Mouse (Mus musculus) midbrain, embryonic 12.5 days (tissue): ENCODE measurements around the gene Bcdin3d. TPM values are rescaled to one million over a fixed set of nuclear protein-coding genes. Genes with fewer than 3 reads are reported as not detected.

ENCODE experiments used
- ATAC-seq: fragments of 200-750 bp; cut with Nextera tagmentation; 2 replicates; pipeline ENCODE4 v1.8.0; 2017; ENCODE audit warnings: low read depth, moderate TSS enrichment, moderate library complexity; ENCODE audit not compliant: low FRiP score
- H3K27ac ChIP-seq: fragments of 300-500 bp; sonication (generic); replicated peaks from 2 replicates; pipeline ENCODE4 v1.5.1; 2016; ENCODE audit warnings: mild to moderate bottlenecking
- H3K27me3 ChIP-seq: fragments of 300-500 bp; sonication (generic); 2 replicates; pipeline ENCODE4 v1.6.1; 2016; ENCODE audit warnings: mild to moderate bottlenecking
- H3K36me3 ChIP-seq: fragments of 300-500 bp; sonication (generic); 2 replicates; pipeline ENCODE4 v1.6.1; 2016
- H3K4me1 ChIP-seq: fragments of 300-500 bp; sonication (generic); 2 replicates; pipeline ENCODE4 v1.6.1; 2016
- H3K4me2 ChIP-seq: fragments of 300-500 bp; sonication (generic); replicated peaks from 2 replicates; pipeline ENCODE4 v1.6.1; 2016; ENCODE audit warnings: mild to moderate bottlenecking, moderate library complexity
- H3K4me3 ChIP-seq: fragments of 300-500 bp; sonication (generic); 2 replicates; pipeline ENCODE4 v1.5.1; 2016; ENCODE audit warnings: mild to moderate bottlenecking
- H3K9ac ChIP-seq: fragments of 300-500 bp; sonication (generic); replicated peaks from 2 replicates; pipeline ENCODE4 v1.6.1; 2016; ENCODE audit warnings: mild to moderate bottlenecking, moderate library complexity
- H3K9me3 ChIP-seq: fragments of 300-500 bp; sonication (generic); 2 replicates; pipeline ENCODE4 v1.6.1; 2016; ENCODE audit warnings: mild to moderate bottlenecking
- WGBS: fragments of 180-500 bp; shearing (Covaris S2); methylation state at CpG from one replicate; pipeline ENCODE4 v1.1.7; 2016; 5-methylcytosine and 5-hydroxymethylcytosine counted together
- polyA plus RNA-seq: library from polyadenylated mRNA; unstranded; fragments of >200 nt; fragmentation: Nextera tagmentation; extraction: Ambion mirVana; gene quantifications from 2 replicates; pipeline ENCODE4 v1.2.1, GENCODE M21; 2016

The Bcdin3d gene
- polyA plus RNA-seq, 1 experiment from 2014 or later, result 19.9 TPM

DNA sequence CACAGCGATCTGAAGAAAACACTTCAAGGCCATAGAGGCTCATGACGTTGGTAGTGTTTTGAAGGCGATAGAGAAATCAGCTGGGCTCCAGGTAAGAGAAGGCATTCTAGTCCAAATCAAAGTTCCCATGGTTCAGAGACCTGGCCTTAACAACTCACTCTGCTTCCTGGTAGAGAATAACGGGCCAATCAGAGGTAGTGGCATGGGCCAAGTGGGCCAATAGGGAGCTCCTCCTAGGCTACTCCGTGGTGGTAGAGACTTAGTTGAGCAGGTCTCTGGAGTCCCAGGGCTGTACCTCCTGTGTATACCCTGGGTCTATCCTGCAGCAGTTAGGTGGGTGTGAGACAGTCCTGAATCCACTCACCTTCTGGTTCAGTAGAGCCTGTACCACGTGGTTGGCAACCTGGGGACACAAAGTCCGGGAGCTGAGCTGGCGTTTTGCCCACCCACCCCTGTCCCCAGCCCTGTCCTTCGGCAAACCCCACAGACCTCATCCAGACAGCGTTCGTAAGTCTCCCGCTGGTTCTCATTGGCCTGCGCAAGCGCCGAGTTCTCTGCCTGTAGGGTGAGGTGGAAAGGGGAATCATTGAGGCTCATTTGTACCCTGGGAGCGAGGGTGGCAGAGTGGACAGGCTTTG is 41.3 kb downstream of the Bcdin3d start:
- WGBS, result 91% methylated on average over 16 of the region's 16 CpGs
- no peak overlapping the region for H3K27ac ChIP-seq

DNA sequence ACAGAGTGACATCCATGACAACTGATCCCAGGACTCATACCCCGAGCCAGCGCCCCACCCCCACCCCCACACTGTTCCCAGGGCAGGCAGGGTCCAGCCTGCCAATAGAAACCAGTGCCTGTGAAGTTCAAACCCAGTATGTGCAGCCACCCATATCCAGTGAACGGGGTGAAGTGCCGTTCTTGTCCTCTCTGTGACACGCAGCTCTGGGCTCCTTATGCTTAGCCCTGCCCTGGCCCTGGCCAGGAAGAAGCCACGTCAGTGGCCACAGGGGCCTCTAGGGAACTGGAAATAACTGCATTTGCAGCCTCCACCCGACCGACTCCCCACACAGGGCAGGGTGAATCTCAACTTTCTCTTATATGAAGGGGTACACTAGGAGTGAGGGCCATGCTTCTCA is 42.6 kb downstream of the Bcdin3d start:
- peaks cover 22% of the 10 kb centered on the region for H3K4me1 ChIP-seq
- no peak overlapping the region for H3K4me3 ChIP-seq
- H3K9me3 ChIP-seq, result no peaks in the 10 kb centered on the region
- peaks cover 63% of the 10 kb centered on the region for H3K36me3 ChIP-seq
- 88% methylated on average over 8 of the region's 8 CpGs for WGBS
- H3K27ac ChIP-seq, result no peak overlapping the region
- no peaks in the 10 kb centered on the region for H3K27me3 ChIP-seq
- no peak overlapping the region for H3K9ac ChIP-seq
- no peak overlapping the region for H3K4me2 ChIP-seq
- no peak for ATAC-seq

More for the DNA sequence above, 41.3 kb downstream of the Bcdin3d start:
- Histone ChIP-seq H3K27me3 (no peaks in the 10 kb centered on the region), H3K36me3 (peaks cover 55% of the 10 kb centered on the region), H3K4me2 (no peak overlapping the region), H3K9ac (no peak overlapping the region), H3K4me3 (no peak overlapping the region), H3K9me3 (no peaks in the 10 kb centered on the region), H3K4me1 (peaks cover 23% of the 10 kb centered on the region)
- ATAC-seq, result no peak

DNA sequence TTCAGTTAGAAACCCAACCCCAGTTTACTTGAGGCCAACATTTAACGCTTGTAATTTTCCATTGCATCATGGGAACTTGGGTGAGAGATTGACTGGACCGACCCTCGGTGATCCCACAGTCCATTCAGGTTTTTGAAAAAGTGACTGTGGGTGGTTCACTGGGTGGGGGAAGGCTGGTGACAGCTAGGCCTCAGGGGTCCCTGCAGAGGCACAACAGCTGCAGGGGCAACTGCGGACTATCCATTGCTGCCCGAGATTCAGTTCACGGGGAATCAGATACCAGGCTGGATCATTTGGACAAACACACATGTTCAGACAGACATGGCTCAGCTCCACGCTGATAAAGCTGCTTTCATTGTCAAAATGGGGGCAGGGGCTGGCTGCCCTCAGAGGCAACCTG is 43.0 kb downstream of the Bcdin3d start:
- no peak overlapping the region for H3K9ac ChIP-seq
- H3K27ac ChIP-seq, result no peak overlapping the region
- 87% methylated on average over 7 of the region's 7 CpGs for WGBS
- no peak overlapping the region for H3K4me2 ChIP-seq
- ATAC-seq, result no peak
- peaks cover 18% of the 10 kb centered on the region for H3K4me1 ChIP-seq
- no peaks in the 10 kb centered on the region for H3K27me3 ChIP-seq
- no peaks in the 10 kb centered on the region for H3K9me3 ChIP-seq
- H3K36me3 ChIP-seq, result peaks cover 63% of the 10 kb centered on the region
- no peak overlapping the region for H3K4me3 ChIP-seq

GRCm38 (mm10) chr15:99431063-99431462 is 43.5 kb downstream of the Bcdin3d start:
- Histone ChIP-seq H3K4me2 (no peak overlapping the region), H3K27me3 (no peaks in the 10 kb centered on the region), H3K4me3 (no peak overlapping the region), H3K9ac (no peak overlapping the region), H3K9me3 (no peaks in the 10 kb centered on the region), H3K27ac (no peak overlapping the region), H3K4me1 (peaks cover 13% of the 10 kb centered on the region), H3K36me3 (peaks cover 66% of the 10 kb centered on the region)
- WGBS, result 95% methylated on average over 10 of the region's 10 CpGs
- ATAC-seq, result no peak

DNA sequence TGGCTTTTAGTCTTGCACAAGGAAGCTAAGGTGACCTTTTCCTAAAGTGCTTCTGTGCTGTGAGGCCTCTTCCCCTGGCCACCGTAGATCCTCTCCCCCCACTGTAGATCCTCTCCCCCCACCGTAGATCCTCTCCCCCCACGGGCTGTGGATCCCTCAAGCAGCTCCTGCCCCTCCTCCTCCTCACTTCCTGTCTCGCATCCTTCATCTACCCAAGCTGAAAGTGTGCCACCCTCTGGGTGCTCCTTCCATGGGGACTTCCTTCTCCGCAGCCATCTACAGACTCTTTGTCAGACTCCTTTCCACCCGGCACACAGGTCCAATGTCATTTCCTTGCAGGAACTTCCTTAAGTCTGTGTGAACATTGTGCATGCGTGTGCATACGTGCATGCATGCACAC is 44.1 kb downstream of the Bcdin3d start:
- Histone ChIP-seq H3K27ac (no peak overlapping the region), H3K9me3 (no peaks in the 10 kb centered on the region), H3K4me3 (no peak overlapping the region), H3K4me1 (peaks cover 10% of the 10 kb centered on the region), H3K4me2 (no peak overlapping the region), H3K36me3 (peaks cover 73% of the 10 kb centered on the region), H3K27me3 (no peaks in the 10 kb centered on the region), H3K9ac (no peak overlapping the region)
- WGBS, result 88% methylated on average over 8 of the region's 8 CpGs
- no peak for ATAC-seq

DNA sequence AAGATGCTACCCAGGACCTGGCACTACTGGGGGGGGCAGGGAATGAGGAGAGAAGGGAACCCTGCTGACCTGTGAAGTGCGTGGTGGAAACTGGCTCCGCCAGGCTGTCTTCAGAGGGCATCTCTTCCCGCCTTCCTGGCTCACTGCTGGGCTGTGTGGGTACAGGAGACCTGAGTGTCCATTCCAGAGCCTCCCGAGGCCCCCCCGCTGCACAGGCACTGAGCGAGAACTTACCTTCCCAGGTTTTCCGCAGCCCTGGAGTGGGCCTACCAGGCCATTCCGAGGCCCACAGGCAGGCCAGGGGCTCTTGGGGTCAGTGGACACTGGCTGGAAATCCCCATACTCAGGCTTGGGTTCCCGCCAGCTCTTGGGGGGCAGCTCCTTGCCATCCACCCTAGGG is 50.6 kb downstream of the Bcdin3d start:
- no peak for ATAC-seq
- Histone ChIP-seq H3K4me2 (no peak overlapping the region), H3K9me3 (no peaks in the 10 kb centered on the region), H3K27me3 (no peaks in the 10 kb centered on the region), H3K36me3 (peaks cover 57% of the 10 kb centered on the region), H3K4me1 (peaks cover 11% of the 10 kb centered on the region), H3K9ac (no peak overlapping the region), H3K27ac (0 out of 2 replicates have a peak overlapping the region, but pooled peaks have one; percentile 22), H3K4me3 (no peak overlapping the region)
- 98% methylated on average over 9 of the region's 9 CpGs for WGBS

DNA sequence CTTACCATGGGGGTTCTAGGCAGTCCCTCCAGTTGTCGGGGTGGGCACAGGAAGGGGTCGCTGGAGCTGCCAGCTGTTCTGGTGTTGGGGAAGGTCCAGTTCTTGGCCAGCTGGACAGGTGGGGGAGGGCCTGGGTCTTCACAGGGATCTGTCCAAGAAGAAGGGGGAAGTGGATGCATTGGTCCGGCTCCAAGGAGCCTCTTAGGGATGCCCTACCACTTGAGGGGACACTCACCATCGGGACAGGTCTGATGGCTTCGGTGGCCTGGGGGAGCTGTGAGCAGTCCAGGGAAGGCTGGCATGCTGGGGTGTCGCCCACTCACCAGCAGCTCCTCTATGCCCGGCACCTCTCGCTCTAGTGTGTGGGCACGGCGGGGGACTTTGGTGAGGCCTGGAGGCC is 51.4 kb downstream of the Bcdin3d start:
- Histone ChIP-seq H3K4me2 (no peak overlapping the region), H3K9me3 (no peaks in the 10 kb centered on the region), H3K9ac (no peak overlapping the region), H3K27me3 (no peaks in the 10 kb centered on the region), H3K27ac (no peak overlapping the region), H3K36me3 (peaks cover 53% of the 10 kb centered on the region), H3K4me3 (no peak overlapping the region), H3K4me1 (peaks cover 11% of the 10 kb centered on the region)
- no peak for ATAC-seq
- WGBS, result 92% methylated on average over 10 of the region's 10 CpGs

GRCm38 (mm10) chr15:99422551-99422950 is 52.0 kb downstream of the Bcdin3d start:
- Histone ChIP-seq H3K27me3 (no peaks in the 10 kb centered on the region), H3K36me3 (peaks cover 47% of the 10 kb centered on the region), H3K27ac (no peak overlapping the region), H3K4me1 (peaks cover 11% of the 10 kb centered on the region), H3K9ac (no peak overlapping the region), H3K4me3 (no peak overlapping the region), H3K9me3 (no peaks in the 10 kb centered on the region), H3K4me2 (no peak overlapping the region)
- WGBS, result 91% methylated on average over 23 of the region's 23 CpGs
- ATAC-seq, result no peak

GRCm38 (mm10) chr15:99421676-99422075 is 52.9 kb downstream of the Bcdin3d start:
- H3K36me3 ChIP-seq, result peaks cover 38% of the 10 kb centered on the region

GRCm38 (mm10) chr15:99421152-99421551 is 53.4 kb downstream of the Bcdin3d start:
- peaks cover 14% of the 10 kb centered on the region for H3K4me1 ChIP-seq
- H3K27me3 ChIP-seq, result no peaks in the 10 kb centered on the region
- no peaks in the 10 kb centered on the region for H3K9me3 ChIP-seq
- WGBS, result 80% methylated on average over 9 of the region's 9 CpGs
- peak overlapping the region; percentile 80 for H3K27ac ChIP-seq
- no peak for ATAC-seq
- peaks cover 33% of the 10 kb centered on the region for H3K36me3 ChIP-seq
- no peak overlapping the region for H3K9ac ChIP-seq
- peak overlapping the region; percentile 35 for H3K4me2 ChIP-seq
- no peak overlapping the region for H3K4me3 ChIP-seq

More at GRCm38 (mm10) chr15:99421676-99422075, 52.9 kb downstream of the Bcdin3d start:
- Histone ChIP-seq H3K27ac (peak overlapping the region; percentile 80), H3K27me3 (no peaks in the 10 kb centered on the region), H3K4me3 (no peak overlapping the region), H3K9me3 (no peaks in the 10 kb centered on the region), H3K9ac (no peak overlapping the region), H3K4me2 (no peak overlapping the region), H3K4me1 (peaks cover 14% of the 10 kb centered on the region)
- 84% methylated on average over 8 of the region's 8 CpGs for WGBS
- no peak for ATAC-seq

GRCm38 (mm10) chr15:99420521-99421014 is 54.0 kb downstream of the Bcdin3d start:
- Histone ChIP-seq H3K9ac (no peak overlapping the region), H3K27me3 (no peaks in the 10 kb centered on the region), H3K4me2 (peak overlapping the region; percentile 35), H3K27ac (peak overlapping the region; percentile 80), H3K4me3 (0 out of 2 replicates have a peak overlapping the region, but pooled peaks have one; percentile 6), H3K36me3 (peaks cover 27% of the 10 kb centered on the region), H3K9me3 (no peaks in the 10 kb centered on the region), H3K4me1 (peaks cover 14% of the 10 kb centered on the region)
- whole genome bisulfite sequencing, result 4% methylated on average over 12 of the region's 12 CpGs
- ATAC-seq, result peak; percentile 75

GRCm38 (mm10) chr15:99420101-99420500 is 54.4 kb downstream of the Bcdin3d start:
- Histone ChIP-seq H3K27ac (peak overlapping the region; percentile 80), H3K27me3 (no peaks in the 10 kb centered on the region), H3K36me3 (peaks cover 23% of the 10 kb centered on the region), H3K9me3 (no peaks in the 10 kb centered on the region), H3K4me2 (peak overlapping the region; percentile 35), H3K9ac (no peak overlapping the region), H3K4me1 (peaks cover 14% of the 10 kb centered on the region), H3K4me3 (no peak overlapping the region)
- 23% methylated on average over 5 of the region's 5 CpGs for WGBS
- ATAC-seq, result no peak
